Mouse (Mus musculus) heart, postnatal 0 days (tissue): ENCODE measurements around the gene Lrrc7.

Experiments used
- CTCF ChIP-seq: IDR thresholded peaks from 2 replicates; pipeline ENCODE4 v1.5.1; 2016; ENCODE audit warnings: antibody characterized with exemption, control low read depth, low read depth
- EP300 ChIP-seq: IDR thresholded peaks from 2 replicates; pipeline ENCODE4 v1.6.1; 2016; ENCODE audit warnings: antibody characterized with exemption, low read depth

GRCm38 (mm10) chr3:158365801-158366200, 196.2 kb downstream of the Lrrc7 start:
- TF ChIP-seq CTCF = no peak
- no peak for TF ChIP-seq EP300
